Mouse (Mus musculus) testis, adult 2 months (tissue): ENCODE data around the gene Gipr. TPM values are rescaled to one million over a fixed set of nuclear protein-coding genes. Genes with fewer than 3 reads are reported as not detected.

Experiments used
- H3K27ac ChIP-seq: fragments of 200-500 bp; 2 replicates; pipeline ENCODE4 v1.5.1; 2012; ENCODE audit warnings: low read depth, low read length; ENCODE audit not compliant: control insufficient read depth, insufficient read depth
- H3K27me3 ChIP-seq: fragments of 200-500 bp; 2 replicates; pipeline ENCODE4 v1.6.1; 2012; ENCODE audit warnings: mild to moderate bottlenecking, low read length, moderate library complexity; ENCODE audit not compliant: control insufficient read depth, insufficient read depth
- H3K36me3 ChIP-seq: fragments of 200-500 bp; 2 replicates; pipeline ENCODE4 v1.6.1; 2012; ENCODE audit warnings: mild to moderate bottlenecking, low read length; ENCODE audit not compliant: control insufficient read depth, insufficient read depth
- H3K4me1 ChIP-seq: fragments of 200-500 bp; 2 replicates; pipeline ENCODE4 v1.6.1; 2012; ENCODE audit warnings: low read length; ENCODE audit not compliant: control insufficient read depth, insufficient read depth
- H3K4me3 ChIP-seq: fragments of 200-500 bp; 2 replicates; pipeline ENCODE4 v1.5.1; 2012; ENCODE audit warnings: low read depth, mild to moderate bottlenecking, low read length, moderate library complexity, mixed read lengths; ENCODE audit not compliant: control insufficient read depth
- CTCF ChIP-seq: fragments of 200-500 bp; IDR thresholded peaks from 2 replicates; pipeline ENCODE4 v1.5.1; 2012; ENCODE audit warnings: low read depth, mild to moderate bottlenecking, inconsistent platforms, low read length, moderate library complexity; ENCODE audit not compliant: control insufficient read depth, insufficient read depth, insufficient replicate concordance
- POLR2A ChIP-seq: fragments of 200-500 bp; IDR thresholded peaks from 2 replicates; pipeline ENCODE4 v1.6.1; 2012; ENCODE audit warnings: low read depth, mild to moderate bottlenecking, inconsistent platforms, low read length, moderate library complexity; ENCODE audit not compliant: control insufficient read depth
- polyA plus RNA-seq: library from polyadenylated mRNA; depleted of rRNA; stranded (reverse); fragments of >200 nt; gene quantifications from 2 replicates; pipeline ENCODE4 v1.2.3, GENCODE M21; 2012

The Gipr gene
- polyA plus RNA-seq, 1 experiment = 24.3 TPM

- peaks cover 3% of the 10 kb centered on the region; the same call in 1 of the 2 replicates for H3K36me3 ChIP-seq
- no peaks in the 10 kb centered on the region for H3K27me3 ChIP-seq
- H3K4me3 ChIP-seq = no peak overlapping the region
- H3K27ac ChIP-seq = no peak overlapping the region
- no peak for TF ChIP-seq CTCF
- TF ChIP-seq POLR2A = no peak
- peaks cover 3% of the 10 kb centered on the region; the same call in 1 of the 2 replicates for H3K4me1 ChIP-seq
These were observed 29.8 kb downstream of the Gipr start for GRCm38 (mm10) chr7:19136168-19136567.

- H3K4me3 ChIP-seq = peak overlapping the region; percentile 85
- peak overlapping the region; percentile 86 for H3K27ac ChIP-seq
- H3K4me1 ChIP-seq = peaks cover 10% of the 10 kb centered on the region; the same call in 1 of the 2 replicates
- H3K36me3 ChIP-seq = no peaks in the 10 kb centered on the region
- TF ChIP-seq POLR2A = peak; percentile 42; the same call in 1 of the 2 replicates
- TF ChIP-seq CTCF = peak; percentile 76
- no peaks in the 10 kb centered on the region for H3K27me3 ChIP-seq
These were observed 34.5 kb downstream of the Gipr start for GRCm38 (mm10) chr7:19131324-19131848.

- no peaks in the 10 kb centered on the region for H3K36me3 ChIP-seq
- no peak for TF ChIP-seq POLR2A
- no peak for TF ChIP-seq CTCF
- H3K4me3 ChIP-seq = peak overlapping the region; percentile 85
- H3K27me3 ChIP-seq = no peaks in the 10 kb centered on the region
- peaks cover 10% of the 10 kb centered on the region; the same call in 1 of the 2 replicates for H3K4me1 ChIP-seq
- H3K27ac ChIP-seq = peak overlapping the region; percentile 86
These were observed 35.3 kb downstream of the Gipr start for GRCm38 (mm10) chr7:19130657-19131056.

DNA sequence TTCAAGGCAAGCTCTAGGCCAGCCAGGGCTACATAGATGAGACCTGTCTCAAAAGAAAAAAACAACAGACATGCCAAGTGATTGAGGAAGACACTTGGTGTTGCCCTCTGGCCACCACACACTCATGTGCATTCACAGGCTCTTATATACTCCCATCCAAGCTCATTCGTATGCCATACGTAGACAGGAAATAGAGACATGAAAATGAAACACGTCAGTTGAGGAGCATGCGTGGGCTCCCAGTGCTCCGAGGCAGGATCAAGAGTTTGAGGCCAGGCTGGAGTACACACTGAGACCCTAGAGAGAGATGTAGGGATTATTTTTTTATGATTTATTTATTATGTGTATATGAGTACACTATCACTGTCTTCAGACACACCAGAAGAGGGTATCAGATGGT is 36.5 kb downstream of the Gipr start:
- H3K4me3 ChIP-seq = no peak overlapping the region
- no peak overlapping the region for H3K27ac ChIP-seq
- peaks cover 10% of the 10 kb centered on the region; the same call in 1 of the 2 replicates for H3K4me1 ChIP-seq
- H3K27me3 ChIP-seq = no peaks in the 10 kb centered on the region
- H3K36me3 ChIP-seq = no peaks in the 10 kb centered on the region
- TF ChIP-seq CTCF = no peak
- no peak for TF ChIP-seq POLR2A

DNA sequence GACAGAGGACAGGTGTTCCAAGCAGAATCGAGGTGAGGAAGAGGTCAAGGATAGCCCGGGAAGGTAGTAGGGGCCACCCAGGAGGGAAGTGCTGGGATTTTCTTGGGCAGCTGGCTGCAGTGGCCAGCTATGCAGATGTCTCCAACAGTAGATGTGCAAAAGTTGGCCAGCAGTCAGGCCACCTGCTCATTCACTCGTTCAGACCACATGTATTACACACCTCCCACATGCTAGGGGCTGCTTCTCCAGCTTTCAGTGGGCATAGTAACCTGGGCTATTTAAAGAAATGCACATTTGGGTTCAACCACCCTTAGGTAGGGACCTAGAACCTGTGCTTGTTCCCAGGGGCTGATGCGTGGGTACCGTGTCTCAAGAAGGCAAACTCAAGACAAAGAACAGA is 38.2 kb downstream of the Gipr start:
- H3K27me3 ChIP-seq = no peaks in the 10 kb centered on the region
- H3K4me1 ChIP-seq = peaks cover 10% of the 10 kb centered on the region; the same call in 1 of the 2 replicates
- H3K27ac ChIP-seq = no peak overlapping the region
- no peak overlapping the region for H3K4me3 ChIP-seq
- H3K36me3 ChIP-seq = no peaks in the 10 kb centered on the region
- TF ChIP-seq CTCF = no peak
- TF ChIP-seq POLR2A = no peak

- Histone ChIP-seq H3K4me3 (no peak overlapping the region), H3K36me3 (no peaks in the 10 kb centered on the region), H3K27ac (no peak overlapping the region), H3K4me1 (peaks cover 3% of the 10 kb centered on the region), H3K27me3 (no peaks in the 10 kb centered on the region)
- TF ChIP-seq POLR2A (no peak), CTCF (no peak)
These were observed 41.2 kb downstream of the Gipr start for GRCm38 (mm10) chr7:19124713-19125112.

GRCm38 (mm10) chr7:19121686-19122085 is 44.2 kb downstream of the Gipr start:
- Histone ChIP-seq H3K4me1 (peaks cover 8% of the 10 kb centered on the region), H3K27ac (peak overlapping the region; percentile 25; the same call in 1 of the 2 replicates), H3K27me3 (no peaks in the 10 kb centered on the region), H3K36me3 (no peaks in the 10 kb centered on the region), H3K4me3 (no peak overlapping the region)
- TF ChIP-seq POLR2A = no peak
- no peak for TF ChIP-seq CTCF
